Mouse (Mus musculus): ENCODE measurements around the gene Iqcc. TPM values are rescaled to one million over a fixed set of nuclear protein-coding genes. Genes with fewer than 3 reads are reported as not detected.
A peak's percentile ranks its signal among the peaks of the same experiment; 100 is the strongest.

Iqcc gene
- polyA plus RNA-seq (2015; fragmentation: Nextera tagmentation; extraction: Ambion mirVana), result 30.0 and 37.8 TPM in 2 replicates

- peak; percentile 89 for ATAC-seq (ENCODE audit: low FRiP score)
- Histone ChIP-seq H3K4me1 (replicated peaks) (peaks cover 46% of the 10 kb centered on the region), H3K36me3 (peaks cover 25% of the 10 kb centered on the region), H3K4me2 (peak within 1 kb of the TSS; percentile 88), H3K4me3 (peak within 1 kb of the TSS; percentile 66), H3K27ac (peak within 1 kb of the TSS; percentile 95), H3K9me3 (no peaks in the 10 kb centered on the region), H3K27me3 (no peaks in the 10 kb centered on the region), H3K9ac (peak within 1 kb of the TSS; percentile 96)
- WGBS, result 6% methylated on average over 44 of the region's 44 CpGs
These were observed at the start of gene Iqcc for GRCm38 (mm10) chr4:129618786-129619691. Gene Iqcc (minus strand): TSS chr4:129619099.

- 0 out of 2 replicates have a peak, but pooled peaks cover 2% of the 10 kb centered on the region for H3K4me1 ChIP-seq (replicated peaks)
- H3K4me3 ChIP-seq, result no peak overlapping the region
- H3K36me3 ChIP-seq, result peaks cover 53% of the 10 kb centered on the region
- H3K27me3 ChIP-seq, result no peaks in the 10 kb centered on the region
- H3K27ac ChIP-seq, result no peak overlapping the region
- no peak overlapping the region for H3K4me2 ChIP-seq
- H3K9ac ChIP-seq, result no peak overlapping the region
- no peaks in the 10 kb centered on the region for H3K9me3 ChIP-seq
- 93% methylated on average over 3 of the region's 3 CpGs for WGBS
- no peak for ATAC-seq (ENCODE audit: low FRiP score)
These were observed 43.4 kb upstream of the Iqcc start for GRCm38 (mm10) chr4:129662255-129662813.

GRCm38 (mm10) chr4:129661584-129661983 is 42.7 kb upstream of the Iqcc start:
- no peak overlapping the region for H3K27ac ChIP-seq
- no peak overlapping the region for H3K4me3 ChIP-seq
- 96% methylated on average over 3 of the region's 3 CpGs for WGBS
- H3K4me2 ChIP-seq, result no peak overlapping the region
- no peak for ATAC-seq (ENCODE audit: low FRiP score)
- H3K4me1 ChIP-seq (replicated peaks), result 0 out of 2 replicates have a peak, but pooled peaks cover 2% of the 10 kb centered on the region
- H3K27me3 ChIP-seq, result no peaks in the 10 kb centered on the region
- no peak overlapping the region for H3K9ac ChIP-seq
- H3K36me3 ChIP-seq, result peaks cover 59% of the 10 kb centered on the region
- no peaks in the 10 kb centered on the region for H3K9me3 ChIP-seq

GRCm38 (mm10) chr4:129654770-129655169 is 35.9 kb upstream of the Iqcc start:
- no peak overlapping the region for H3K4me2 ChIP-seq
- no peak for ATAC-seq (ENCODE audit: low FRiP score)
- H3K27ac ChIP-seq, result no peak overlapping the region
- H3K4me3 ChIP-seq, result no peak overlapping the region
- H3K4me1 ChIP-seq (replicated peaks), result no peaks in the 10 kb centered on the region
- H3K27me3 ChIP-seq, result no peaks in the 10 kb centered on the region
- no peaks in the 10 kb centered on the region for H3K9me3 ChIP-seq
- H3K36me3 ChIP-seq, result peaks cover 94% of the 10 kb centered on the region
- H3K9ac ChIP-seq, result no peak overlapping the region
- 96% methylated on average over 14 of the region's 14 CpGs for WGBS

- ATAC-seq (ENCODE audit: low FRiP score), result no peak
- no peak overlapping the region for H3K4me3 ChIP-seq
- 94% methylated on average over 8 of the region's 8 CpGs for WGBS
- no peak overlapping the region for H3K27ac ChIP-seq
- H3K36me3 ChIP-seq, result peaks cover 96% of the 10 kb centered on the region
- H3K9me3 ChIP-seq, result no peaks in the 10 kb centered on the region
- no peaks in the 10 kb centered on the region for H3K27me3 ChIP-seq
- no peaks in the 10 kb centered on the region for H3K4me1 ChIP-seq (replicated peaks)
- H3K4me2 ChIP-seq, result no peak overlapping the region
- no peak overlapping the region for H3K9ac ChIP-seq
These were observed 31.5 kb upstream of the Iqcc start for GRCm38 (mm10) chr4:129650359-129650758.

GRCm38 (mm10) chr4:129648656-129649055 is 29.8 kb upstream of the Iqcc start:
- 83% methylated on average over 1 of the region's 1 CpGs for WGBS
- no peak overlapping the region for H3K4me2 ChIP-seq
- no peaks in the 10 kb centered on the region for H3K27me3 ChIP-seq
- H3K9me3 ChIP-seq, result no peaks in the 10 kb centered on the region
- H3K36me3 ChIP-seq, result peaks cover 91% of the 10 kb centered on the region
- no peak overlapping the region for H3K9ac ChIP-seq
- no peak overlapping the region for H3K27ac ChIP-seq
- no peaks in the 10 kb centered on the region for H3K4me1 ChIP-seq (replicated peaks)
- no peak overlapping the region for H3K4me3 ChIP-seq
- no peak for ATAC-seq (ENCODE audit: low FRiP score)

GRCm38 (mm10) chr4:129645204-129645603 is 26.3 kb upstream of the Iqcc start:
- H3K4me1 ChIP-seq (replicated peaks), result peaks cover 4% of the 10 kb centered on the region
- no peaks in the 10 kb centered on the region for H3K27me3 ChIP-seq
- H3K9me3 ChIP-seq, result no peaks in the 10 kb centered on the region
- H3K27ac ChIP-seq, result no peak overlapping the region
- no peak for ATAC-seq (ENCODE audit: low FRiP score)
- H3K36me3 ChIP-seq, result peaks cover 60% of the 10 kb centered on the region
- H3K4me3 ChIP-seq, result no peak overlapping the region
- H3K4me2 ChIP-seq, result no peak overlapping the region
- WGBS, result 92% methylated on average over 6 of the region's 6 CpGs
- H3K9ac ChIP-seq, result no peak overlapping the region

- 59% methylated on average over 5 of the region's 5 CpGs for WGBS
- Histone ChIP-seq H3K27me3 (no peaks in the 10 kb centered on the region), H3K9me3 (no peaks in the 10 kb centered on the region), H3K27ac (0 out of 2 replicates have a peak overlapping the region, but pooled peaks have one; percentile 8), H3K4me3 (no peak overlapping the region), H3K4me1 (replicated peaks) (peaks cover 32% of the 10 kb centered on the region), H3K9ac (no peak overlapping the region), H3K4me2 (peak overlapping the region; percentile 95; the same call in 1 of the 2 replicates), H3K36me3 (peaks cover 51% of the 10 kb centered on the region)
- ATAC-seq (ENCODE audit: low FRiP score), result no peak
These were observed 22.9 kb upstream of the Iqcc start for GRCm38 (mm10) chr4:129641756-129642155.

- peak; percentile 97 for ATAC-seq (ENCODE audit: low FRiP score)
- Histone ChIP-seq H3K4me3 (peak within 1 kb of the TSS; percentile 71), H3K9me3 (no peaks in the 10 kb centered on the region), H3K36me3 (peaks cover 51% of the 10 kb centered on the region), H3K27ac (peak within 1 kb of the TSS; percentile 94), H3K9ac (peak within 1 kb of the TSS; percentile 90), H3K4me1 (replicated peaks) (peaks cover 32% of the 10 kb centered on the region), H3K4me2 (peak within 1 kb of the TSS; percentile 95), H3K27me3 (no peaks in the 10 kb centered on the region)
- under 1% methylated on average over 60 of the region's 60 CpGs for WGBS
These were observed 22.0 kb upstream of the Iqcc start, which contains the start of gene Txlna for GRCm38 (mm10) chr4:129640638-129641467. Gene Txlna (minus strand): TSS chr4:129641065.

GRCm38 (mm10) chr4:129640101-129640637 is 21.3 kb upstream of the Iqcc start:
- Histone ChIP-seq H3K27me3 (no peaks in the 10 kb centered on the region), H3K9me3 (no peaks in the 10 kb centered on the region), H3K4me3 (peak overlapping the region; percentile 71), H3K4me1 (replicated peaks) (peaks cover 32% of the 10 kb centered on the region), H3K36me3 (peaks cover 51% of the 10 kb centered on the region), H3K9ac (peak overlapping the region; percentile 90), H3K27ac (peak overlapping the region; percentile 94), H3K4me2 (peak overlapping the region; percentile 95)
- 4% methylated on average over 17 of the region's 17 CpGs for WGBS
- no peak for ATAC-seq (ENCODE audit: low FRiP score)

- Histone ChIP-seq H3K4me2 (peak overlapping the region; percentile 95), H3K9me3 (no peaks in the 10 kb centered on the region), H3K36me3 (peaks cover 51% of the 10 kb centered on the region), H3K9ac (peak overlapping the region; percentile 90), H3K4me3 (peak overlapping the region; percentile 71), H3K27me3 (no peaks in the 10 kb centered on the region), H3K4me1 (replicated peaks) (peaks cover 32% of the 10 kb centered on the region), H3K27ac (no peak overlapping the region)
- no peak for ATAC-seq (ENCODE audit: low FRiP score)
- 89% methylated on average over 15 of the region's 15 CpGs for WGBS
These were observed 20.3 kb upstream of the Iqcc start for GRCm38 (mm10) chr4:129639221-129639620.
